Mouse (Mus musculus) neural tube, embryonic 11.5 days (tissue): ENCODE results near the gene Spen. TPM values are rescaled to one million over a fixed set of nuclear protein-coding genes. Genes with fewer than 3 reads are reported as not detected.

Source experiments
- ATAC-seq: fragments of 200-750 bp; cut with Nextera tagmentation; 2 replicates; pipeline ENCODE4 v1.8.0; 2017; ENCODE audit warnings: moderate number of reproducible peaks, mild to moderate bottlenecking, moderate TSS enrichment, moderate library complexity; ENCODE audit not compliant: insufficient read depth, low FRiP score, low TSS enrichment
- DNase-seq: peaks from one replicate; pipeline ENCODE4 v3.0.0-alpha.2; 2015; ENCODE audit warnings: low spot score
- H3K27ac ChIP-seq: fragments of 300-500 bp; sonication (generic); 2 replicates; pipeline ENCODE4 v1.5.1; 2014; ENCODE audit warnings: low read depth, mild to moderate bottlenecking, low read length
- H3K27me3 ChIP-seq: fragments of 300-500 bp; sonication (generic); 2 replicates; pipeline ENCODE4 v1.6.1; 2014; ENCODE audit warnings: mild to moderate bottlenecking, low read length, mixed read lengths; ENCODE audit not compliant: control insufficient read depth, insufficient read depth
- H3K36me3 ChIP-seq: fragments of 300-500 bp; sonication (generic); 2 replicates; pipeline ENCODE4 v1.6.1; 2014; ENCODE audit warnings: mild to moderate bottlenecking, low read length, moderate library complexity, mixed read lengths; ENCODE audit not compliant: control insufficient read depth, insufficient read depth
- H3K4me1 ChIP-seq: fragments of 300-500 bp; sonication (generic); 2 replicates; pipeline ENCODE4 v1.6.1; 2014; ENCODE audit warnings: low read length, mixed read lengths; ENCODE audit not compliant: control insufficient read depth, insufficient read depth
- H3K4me2 ChIP-seq: fragments of 300-500 bp; sonication (generic); 2 replicates; pipeline ENCODE4 v1.6.1; 2014; ENCODE audit warnings: low read depth, mild to moderate bottlenecking, moderate library complexity
- H3K4me3 ChIP-seq: fragments of 300-500 bp; sonication (generic); 2 replicates; pipeline ENCODE4 v1.5.1; 2014; ENCODE audit warnings: low read depth, low read length
- H3K9ac ChIP-seq: fragments of 300-500 bp; sonication (generic); 2 replicates; pipeline ENCODE4 v1.6.1; 2014; ENCODE audit warnings: mild to moderate bottlenecking, low read length
- H3K9me3 ChIP-seq: fragments of 300-500 bp; sonication (generic); 2 replicates; pipeline ENCODE4 v1.6.1; 2016; ENCODE audit warnings: low read length; ENCODE audit not compliant: control insufficient read depth
- WGBS: fragments of 180-500 bp; shearing (Covaris S2); extraction: QIAGEN DNeasy Blood & Tissue Kit; methylation state at CpG from one replicate; pipeline ENCODE4 v1.1.7; 2014; 5-methylcytosine and 5-hydroxymethylcytosine counted together
- polyA plus RNA-seq: library from polyadenylated mRNA; unstranded; fragments of >200 nt; fragmentation: Nextera tagmentation; extraction: Ambion mirVana; gene quantifications from 2 replicates; pipeline ENCODE4 v1.2.1, GENCODE M21; 2014

Spen gene
- polyA plus RNA-seq, 1 experiment from 2014 or later = 16.2 TPM

GRCm38 (mm10) chr4:141506893-141507292, 31.5 kb downstream of the Spen start:
- Histone ChIP-seq H3K36me3 (no peaks in the 10 kb centered on the region), H3K9ac (no peak overlapping the region), H3K4me3 (no peak overlapping the region), H3K27me3 (no peaks in the 10 kb centered on the region), H3K4me2 (no peak overlapping the region), H3K27ac (no peak overlapping the region), H3K4me1 (no peaks in the 10 kb centered on the region), H3K9me3 (no peaks in the 10 kb centered on the region)
- WGBS = 88% methylated on average over 10 of the region's 10 CpGs
- ATAC-seq (no peak), DNase-seq (no peak)

GRCm38 (mm10) chr4:141506352-141506751, 32.0 kb downstream of the Spen start:
- Histone ChIP-seq H3K4me1 (no peaks in the 10 kb centered on the region), H3K36me3 (no peaks in the 10 kb centered on the region), H3K9ac (no peak overlapping the region), H3K27ac (no peak overlapping the region), H3K9me3 (no peaks in the 10 kb centered on the region), H3K27me3 (no peaks in the 10 kb centered on the region), H3K4me2 (no peak overlapping the region), H3K4me3 (no peak overlapping the region)
- 78% methylated on average over 10 of the region's 10 CpGs for WGBS
- ATAC-seq = no peak
- peak; percentile 36 for DNase-seq

DNA sequence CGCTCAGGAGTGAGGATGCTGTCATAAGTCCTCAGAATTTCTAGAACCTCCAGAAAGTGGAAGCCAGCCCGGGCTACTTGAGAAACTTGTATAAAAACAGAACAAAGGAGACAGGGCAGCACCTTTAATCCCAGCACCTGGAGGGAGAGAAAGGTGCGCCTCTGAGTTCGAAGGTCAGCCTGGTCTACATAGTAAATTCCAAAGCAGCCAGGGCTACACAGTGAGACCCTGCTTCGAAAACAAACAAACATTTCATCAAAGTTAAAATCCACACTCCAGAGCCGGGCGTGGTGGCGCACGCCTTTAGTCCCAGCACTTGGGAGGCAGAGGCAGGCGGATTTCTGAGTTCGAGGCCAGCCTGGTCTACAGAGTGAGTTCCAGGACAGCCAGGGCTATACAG, 32.6 kb downstream of the Spen start:
- Histone ChIP-seq H3K4me2 (no peak overlapping the region), H3K36me3 (no peaks in the 10 kb centered on the region), H3K4me1 (no peaks in the 10 kb centered on the region), H3K9ac (no peak overlapping the region), H3K27ac (no peak overlapping the region), H3K27me3 (no peaks in the 10 kb centered on the region), H3K4me3 (no peak overlapping the region), H3K9me3 (no peaks in the 10 kb centered on the region)
- DNase-seq (no peak), ATAC-seq (no peak)
- 96% methylated on average over 10 of the region's 11 CpGs for WGBS

- 95% methylated on average over 4 of the region's 4 CpGs for WGBS
- Histone ChIP-seq H3K4me1 (no peaks in the 10 kb centered on the region), H3K27ac (no peak overlapping the region), H3K9ac (no peak overlapping the region), H3K27me3 (no peaks in the 10 kb centered on the region), H3K36me3 (no peaks in the 10 kb centered on the region), H3K9me3 (no peaks in the 10 kb centered on the region), H3K4me2 (no peak overlapping the region), H3K4me3 (no peak overlapping the region)
- no peak for DNase-seq
- no peak for ATAC-seq
Observed at GRCm38 (mm10) chr4:141504471-141504870, 33.9 kb downstream of the Spen start.

GRCm38 (mm10) chr4:141502723-141503122, 35.7 kb downstream of the Spen start:
- 55% methylated on average over 5 of the region's 5 CpGs for WGBS
- Histone ChIP-seq H3K36me3 (no peaks in the 10 kb centered on the region), H3K4me1 (no peaks in the 10 kb centered on the region), H3K4me3 (no peak overlapping the region), H3K9me3 (no peaks in the 10 kb centered on the region), H3K4me2 (no peak overlapping the region), H3K27me3 (no peaks in the 10 kb centered on the region), H3K27ac (no peak overlapping the region), H3K9ac (no peak overlapping the region)
- DNase-seq = no peak
- ATAC-seq = no peak

- no peak for DNase-seq
- Histone ChIP-seq H3K4me1 (no peaks in the 10 kb centered on the region), H3K27me3 (no peaks in the 10 kb centered on the region), H3K9me3 (no peaks in the 10 kb centered on the region), H3K4me2 (no peak overlapping the region), H3K27ac (no peak overlapping the region), H3K4me3 (no peak overlapping the region), H3K36me3 (no peaks in the 10 kb centered on the region), H3K9ac (no peak overlapping the region)
- WGBS = 90% methylated on average over 5 of the region's 5 CpGs
- ATAC-seq = no peak
Observed at GRCm38 (mm10) chr4:141501058-141501457, 37.3 kb downstream of the Spen start.

DNA sequence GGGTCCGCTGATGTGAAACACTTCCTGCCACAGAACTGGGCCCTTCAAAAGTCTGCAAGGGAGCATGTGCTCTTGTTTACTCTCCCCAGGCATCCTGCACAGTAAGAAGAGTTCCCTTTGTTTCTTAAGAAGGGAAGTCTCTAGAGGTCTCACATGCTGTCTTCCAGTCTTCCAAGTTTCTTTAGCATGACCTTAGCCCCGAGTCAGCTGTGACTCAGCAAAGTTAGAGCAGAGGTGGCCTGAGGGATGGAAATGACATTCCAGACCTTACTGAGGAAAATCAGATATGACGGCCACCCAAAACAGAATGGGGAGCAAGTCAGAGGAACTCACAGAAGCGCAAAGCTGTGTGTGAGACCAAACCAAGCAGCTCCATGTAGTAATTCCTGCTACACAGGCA, 37.8 kb downstream of the Spen start:
- no peaks in the 10 kb centered on the region for H3K4me1 ChIP-seq
- no peaks in the 10 kb centered on the region for H3K9me3 ChIP-seq
- H3K4me3 ChIP-seq = no peak overlapping the region
- ATAC-seq = no peak
- no peak for DNase-seq
- no peak overlapping the region for H3K27ac ChIP-seq
- no peak overlapping the region for H3K4me2 ChIP-seq
- 73% methylated on average over 4 of the region's 4 CpGs for WGBS
- no peaks in the 10 kb centered on the region for H3K27me3 ChIP-seq
- H3K36me3 ChIP-seq = no peaks in the 10 kb centered on the region
- no peak overlapping the region for H3K9ac ChIP-seq

DNA sequence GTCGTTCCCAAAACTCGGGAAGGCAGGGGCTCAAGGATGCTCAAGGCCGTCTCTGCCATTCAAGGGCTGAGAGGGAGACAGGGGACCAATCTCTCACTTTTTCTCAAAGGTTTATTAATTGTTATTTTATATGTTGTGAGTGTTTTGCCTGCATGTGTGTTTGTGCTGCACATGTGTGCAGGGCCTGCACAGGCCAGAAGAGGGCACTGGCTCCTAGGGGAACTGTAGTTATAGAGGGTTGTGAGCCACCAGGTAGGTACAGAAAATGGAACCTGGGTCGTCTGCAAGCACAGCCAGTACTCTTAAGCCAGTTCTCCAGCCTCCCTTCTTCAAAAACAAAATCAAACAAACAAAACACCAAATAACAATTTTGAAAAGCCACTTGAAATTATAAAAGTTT, 49.7 kb downstream of the Spen start:
- 93% methylated on average over 4 of the region's 4 CpGs for WGBS
- no peaks in the 10 kb centered on the region for H3K9me3 ChIP-seq
- DNase-seq (no peak), ATAC-seq (no peak)
- H3K27ac ChIP-seq = no peak overlapping the region
- H3K4me2 ChIP-seq = no peak overlapping the region
- H3K9ac ChIP-seq = no peak overlapping the region
- no peaks in the 10 kb centered on the region for H3K4me1 ChIP-seq
- H3K27me3 ChIP-seq = no peaks in the 10 kb centered on the region
- no peak overlapping the region for H3K4me3 ChIP-seq
- peaks cover 39% of the 10 kb centered on the region for H3K36me3 ChIP-seq

DNA sequence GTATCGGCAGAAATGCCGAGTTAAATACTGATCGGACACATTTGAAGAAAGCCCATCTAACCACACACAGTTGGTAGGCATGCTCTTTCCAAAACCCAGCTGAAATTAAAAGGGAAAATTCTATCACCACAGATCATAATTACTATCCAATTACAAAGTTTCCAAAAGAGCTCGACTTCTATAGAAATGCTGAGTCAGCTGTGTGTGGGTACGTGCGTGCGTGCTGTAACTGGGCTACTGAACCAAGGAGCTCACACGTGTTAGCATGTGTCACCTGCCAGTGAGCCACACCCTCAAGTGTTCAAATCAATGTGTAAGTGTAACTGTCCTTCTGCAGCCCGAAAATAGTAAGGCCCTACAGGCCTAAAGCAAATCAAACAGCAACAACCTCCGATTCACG, 50.8 kb downstream of the Spen start:
- H3K9me3 ChIP-seq = no peaks in the 10 kb centered on the region
- no peak overlapping the region for H3K27ac ChIP-seq
- no peak for DNase-seq
- WGBS = 95% methylated on average over 11 of the region's 11 CpGs
- H3K27me3 ChIP-seq = no peaks in the 10 kb centered on the region
- no peak for ATAC-seq
- H3K36me3 ChIP-seq = peaks cover 40% of the 10 kb centered on the region
- no peak overlapping the region for H3K4me2 ChIP-seq
- no peak overlapping the region for H3K4me3 ChIP-seq
- no peaks in the 10 kb centered on the region for H3K4me1 ChIP-seq
- no peak overlapping the region for H3K9ac ChIP-seq
